Mouse (Mus musculus) hematopoietic multipotent progenitor cell, adult 10-12 weeks (in vitro differentiated cells): Measurements from ENCODE around the gene Vmn1r62. TPM values are rescaled to one million over a fixed set of nuclear protein-coding genes. Genes with fewer than 3 reads are reported as not detected.

Source experiments
- polyA plus RNA-seq: library from polyadenylated mRNA; stranded (reverse); fragments of >175 nt; gene quantifications from 2 replicates; pipeline ENCODE4 v1.2.3, GENCODE M21; 2012; ENCODE audit warnings: low replicate concordance

Gene Vmn1r62
- polyA plus RNA-seq = not detected in 2 replicates

GRCm38 (mm10) chr7:5673331-5673730 lies at the start of gene Vmn1r62:
Gene Vmn1r62, plus strand, starts transcription at chr7:5673631.

Other genes with a start within 250 kb of the Vmn1r62 start
- gene Vmn1r59, start 216.9 kb upstream of the Vmn1r62 start, polyA plus RNA-seq = not detected in 2 replicates
- not detected in 2 replicates for gene Vmn2r28, start 179.7 kb upstream of the Vmn1r62 start, polyA plus RNA-seq
- not detected in 2 replicates for gene Vmn1r60, start 126.3 kb upstream of the Vmn1r62 start, polyA plus RNA-seq
- not detected in 2 replicates for gene Vmn1r61, start 60.3 kb upstream of the Vmn1r62 start, polyA plus RNA-seq
- not detected in 2 replicates for gene Vmn1r63, start 131.8 kb downstream of the Vmn1r62 start, polyA plus RNA-seq
- not detected in 2 replicates for gene Vmn1r64, start 210.9 kb downstream of the Vmn1r62 start, polyA plus RNA-seq